Mouse (Mus musculus) hindbrain, embryonic 13.5 days (tissue): ENCODE measurements around the gene Secisbp2l. TPM values are rescaled to one million over a fixed set of nuclear protein-coding genes. Genes with fewer than 3 reads are reported as not detected.

Experiments
- ATAC-seq: fragments of 200-750 bp; cut with Nextera tagmentation; 2 replicates; pipeline ENCODE4 v1.8.0; 2017; ENCODE audit warnings: moderate TSS enrichment; ENCODE audit not compliant: low FRiP score
- H3K27ac ChIP-seq: fragments of 300-500 bp; sonication (generic); 2 replicates; pipeline ENCODE4 v1.5.1; 2015; ENCODE audit warnings: inconsistent platforms, mild to moderate bottlenecking, moderate library complexity
- H3K27me3 ChIP-seq: fragments of 300-500 bp; sonication (generic); 2 replicates; pipeline ENCODE4 v1.6.1; 2015; ENCODE audit warnings: mild to moderate bottlenecking, inconsistent platforms
- H3K36me3 ChIP-seq: fragments of 300-500 bp; sonication (generic); 2 replicates; pipeline ENCODE4 v1.6.1; 2015; ENCODE audit warnings: mild to moderate bottlenecking, inconsistent platforms
- H3K4me1 ChIP-seq: fragments of 300-500 bp; sonication (generic); replicated peaks from 2 replicates; pipeline ENCODE4 v1.6.1; 2015; ENCODE audit warnings: inconsistent platforms
- H3K4me2 ChIP-seq: fragments of 300-500 bp; sonication (generic); 2 replicates; pipeline ENCODE4 v1.6.1; 2015; ENCODE audit warnings: inconsistent platforms, mild to moderate bottlenecking, moderate library complexity
- H3K4me3 ChIP-seq: fragments of 300-500 bp; sonication (generic); 2 replicates; pipeline ENCODE4 v1.5.1; 2015; ENCODE audit warnings: mild to moderate bottlenecking, inconsistent platforms
- H3K9ac ChIP-seq: fragments of 300-500 bp; sonication (generic); 2 replicates; pipeline ENCODE4 v1.6.1; 2015; ENCODE audit warnings: mild to moderate bottlenecking, inconsistent platforms
- H3K9me3 ChIP-seq: fragments of 300-500 bp; sonication (generic); 2 replicates; pipeline ENCODE4 v1.6.1; 2016; ENCODE audit warnings: inconsistent platforms
- WGBS: fragments of 180-500 bp; shearing (Covaris S2); methylation state at CpG from one replicate; pipeline ENCODE4 v1.1.7; 2015; 5-methylcytosine and 5-hydroxymethylcytosine counted together
- polyA plus RNA-seq: library from polyadenylated mRNA; unstranded; fragments of >200 nt; fragmentation: Nextera tagmentation; extraction: Ambion mirVana; gene quantifications from 2 replicates; pipeline ENCODE4 v1.2.1, GENCODE M21; 2015

Gene Secisbp2l
- polyA plus RNA-seq, 1 experiment from 2014 or later = 29.3 TPM

DNA sequence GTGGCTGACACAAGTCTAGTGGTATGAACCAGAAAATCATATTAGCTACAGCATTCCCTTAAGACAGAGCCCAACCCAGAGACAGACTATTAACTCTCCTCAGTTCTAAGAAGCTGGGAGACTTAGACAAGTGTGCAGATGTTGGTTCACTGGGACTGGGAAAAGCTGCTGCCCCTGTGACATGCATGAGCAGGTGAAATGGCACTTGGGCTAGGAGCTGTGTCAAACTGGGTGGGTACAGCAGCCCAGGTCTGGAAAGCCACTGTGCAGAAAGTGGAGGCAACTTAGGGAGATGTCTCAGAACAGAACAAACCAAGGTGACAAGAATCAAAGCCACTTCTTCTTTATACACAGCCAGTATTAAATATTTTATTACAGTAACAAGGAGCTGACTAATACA, 47.9 kb downstream of the Secisbp2l start:
- Histone ChIP-seq H3K4me1 (peaks cover 9% of the 10 kb centered on the region), H3K4me2 (no peak overlapping the region), H3K4me3 (no peak overlapping the region), H3K36me3 (peaks cover 16% of the 10 kb centered on the region), H3K27ac (no peak overlapping the region), H3K9me3 (no peaks in the 10 kb centered on the region), H3K9ac (no peak overlapping the region), H3K27me3 (0 out of 2 replicates have a peak, but pooled peaks cover 3% of the 10 kb centered on the region)
- ATAC-seq = no peak

DNA sequence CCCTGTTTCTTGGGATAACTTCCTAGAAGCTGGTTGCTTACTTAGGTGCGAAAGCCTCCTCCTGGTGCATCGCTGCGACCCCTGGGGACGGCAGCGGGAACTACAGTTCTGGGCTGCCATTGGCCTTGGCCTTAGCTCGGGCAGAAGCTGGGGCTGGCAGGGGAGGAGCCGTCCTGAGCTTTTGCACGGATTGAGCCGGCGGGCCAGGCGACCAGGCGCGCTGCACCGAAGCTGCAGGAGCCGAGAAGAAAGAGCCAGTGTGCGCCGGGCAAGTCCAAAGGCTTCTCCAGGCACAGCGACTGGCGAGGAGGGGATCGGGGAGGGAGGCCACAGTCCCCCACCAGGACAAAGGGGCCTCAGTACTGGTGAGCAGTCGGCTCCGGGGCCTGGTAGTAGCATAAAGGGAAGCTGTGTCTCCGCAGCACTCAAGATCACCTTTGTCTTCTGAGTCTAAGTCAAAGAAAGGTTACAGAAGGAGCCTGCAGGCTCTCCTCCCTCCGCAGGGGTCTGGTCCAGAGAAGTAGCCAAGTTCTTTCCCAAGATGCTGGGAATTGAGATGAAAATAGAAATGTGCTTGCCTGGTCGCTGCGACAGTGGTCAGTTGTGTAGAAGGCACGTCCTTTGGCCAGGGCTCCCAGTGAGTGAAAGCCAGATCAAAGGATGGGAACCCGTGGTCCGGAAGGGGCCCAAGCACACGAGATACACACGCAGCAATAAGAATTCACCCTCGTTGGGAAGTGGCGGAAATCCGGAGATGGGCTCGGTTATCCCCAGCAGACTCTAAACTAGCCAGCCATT, 50.7 kb downstream of the Secisbp2l start:
- Histone ChIP-seq H3K36me3 (no peaks in the 10 kb centered on the region), H3K4me2 (peak overlapping the region; percentile 55), H3K4me1 (peaks cover 9% of the 10 kb centered on the region), H3K9me3 (no peaks in the 10 kb centered on the region), H3K27ac (peak overlapping the region; percentile 85), H3K27me3 (peaks cover 18% of the 10 kb centered on the region; the same call in 1 of the 2 replicates), H3K9ac (peak overlapping the region; percentile 74), H3K4me3 (peak overlapping the region; percentile 39)
- WGBS = 6% methylated on average over 35 of the region's 35 CpGs
- peak; percentile 93 for ATAC-seq

DNA sequence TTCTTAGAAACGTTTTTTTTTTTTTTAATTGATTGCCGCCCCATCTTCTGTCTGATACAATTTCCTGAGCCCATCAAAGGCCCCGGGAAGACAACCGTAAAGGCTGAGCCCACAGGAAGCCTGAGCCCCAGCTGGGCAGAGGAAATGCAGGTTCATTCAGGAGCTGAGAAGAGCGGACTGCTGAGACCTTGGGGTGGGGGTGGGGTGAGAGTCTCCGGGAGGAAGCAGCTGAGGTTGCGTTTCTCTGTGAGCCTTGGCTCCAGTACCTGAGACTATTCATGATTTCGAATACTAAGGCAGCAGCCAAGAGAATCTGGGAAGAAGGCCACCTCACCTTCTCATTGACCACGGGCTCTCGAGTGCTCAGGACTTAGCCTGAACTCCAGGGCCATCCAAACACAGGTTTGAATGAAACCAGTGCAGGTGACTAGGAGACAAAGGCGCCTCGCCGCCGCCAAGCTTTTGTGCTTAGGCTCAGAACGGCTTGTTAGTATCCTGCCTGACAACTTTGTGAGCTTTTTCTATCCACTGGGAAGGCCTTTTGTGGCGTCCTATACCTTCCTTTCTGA, 58.0 kb downstream of the Secisbp2l start:
- Histone ChIP-seq H3K4me1 (peaks cover 35% of the 10 kb centered on the region), H3K4me2 (peak overlapping the region; percentile 99), H3K27me3 (peaks cover 53% of the 10 kb centered on the region), H3K9me3 (no peaks in the 10 kb centered on the region), H3K4me3 (peak overlapping the region; percentile 55), H3K9ac (peak overlapping the region; percentile 79), H3K36me3 (no peaks in the 10 kb centered on the region), H3K27ac (peak overlapping the region; percentile 76)
- peak; percentile 30 for ATAC-seq
- 1% methylated on average over 16 of the region's 16 CpGs for WGBS

DNA sequence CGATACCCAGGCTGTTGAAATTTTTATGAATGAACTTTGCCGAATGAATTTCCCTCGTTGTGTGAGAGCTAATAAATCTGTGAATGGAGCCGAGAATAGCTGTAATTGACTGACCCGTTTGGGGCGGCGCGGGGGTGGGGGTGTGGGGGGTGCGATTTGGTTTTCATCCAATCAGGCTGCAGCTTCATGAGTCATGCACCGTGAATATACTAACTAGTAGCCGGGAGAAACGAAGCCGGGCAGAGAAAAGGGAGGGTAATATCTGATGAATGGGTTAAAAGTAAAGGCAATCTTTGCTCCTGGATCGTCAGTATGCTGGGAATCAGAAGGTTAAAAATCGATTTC, 58.6 kb downstream of the Secisbp2l start, which contains the start of gene Shc4:
Gene Shc4, minus strand, starts transcription at position 63 of the 345 bp plus-strand sequence.
- Histone ChIP-seq H3K36me3 (no peaks in the 10 kb centered on the region), H3K4me2 (peak within 1 kb of the TSS; percentile 99), H3K27ac (peak within 1 kb of the TSS; percentile 76), H3K4me1 (peaks cover 35% of the 10 kb centered on the region), H3K4me3 (peak within 1 kb of the TSS; percentile 55), H3K9ac (peak within 1 kb of the TSS; percentile 79), H3K27me3 (peaks cover 49% of the 10 kb centered on the region), H3K9me3 (no peaks in the 10 kb centered on the region)
- peak; percentile 88 for ATAC-seq
- under 1% methylated on average over 15 of the region's 15 CpGs for WGBS

DNA sequence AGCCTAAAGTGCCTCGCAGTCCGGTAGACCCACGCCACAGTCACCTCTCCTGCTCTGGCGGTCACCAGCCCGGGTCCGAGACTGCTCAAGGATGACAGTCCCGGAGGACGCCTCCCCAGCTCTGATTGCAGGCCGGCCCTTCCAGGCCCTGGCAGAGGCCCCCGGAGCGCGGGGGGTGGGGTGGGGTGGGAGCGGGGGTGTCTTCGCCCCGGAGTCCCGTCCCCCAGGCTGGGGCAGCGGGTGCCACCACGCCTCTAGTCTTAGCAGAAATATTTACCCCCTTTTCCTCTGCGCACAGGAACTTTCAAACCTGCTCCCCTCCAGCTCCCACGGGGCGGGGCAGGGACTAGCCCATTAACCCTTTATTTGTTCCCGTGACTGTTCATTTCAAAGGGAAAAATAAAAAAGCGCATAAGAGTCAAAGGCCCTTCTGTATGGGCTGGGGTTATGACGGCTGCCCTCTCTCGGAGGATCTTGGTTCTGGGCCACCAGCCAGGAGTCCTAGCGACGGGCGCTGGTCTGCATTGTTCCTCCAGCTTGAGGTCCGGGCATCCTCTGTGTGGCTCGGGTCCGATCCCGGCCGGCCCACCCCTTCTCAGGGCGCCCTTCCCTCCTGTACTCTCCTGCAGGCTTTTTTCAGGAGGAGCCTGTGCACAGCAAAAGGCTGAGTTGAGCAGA, 59.1 kb downstream of the Secisbp2l start:
- peaks cover 49% of the 10 kb centered on the region for H3K27me3 ChIP-seq
- H3K4me3 ChIP-seq = peak overlapping the region; percentile 55
- H3K9ac ChIP-seq = peak overlapping the region; percentile 79
- H3K36me3 ChIP-seq = no peaks in the 10 kb centered on the region
- H3K4me1 ChIP-seq = peaks cover 35% of the 10 kb centered on the region
- peak overlapping the region; percentile 76 for H3K27ac ChIP-seq
- under 1% methylated on average over 33 of the region's 34 CpGs for WGBS
- ATAC-seq = peak; percentile 88
- peak overlapping the region; percentile 99 for H3K4me2 ChIP-seq
- H3K9me3 ChIP-seq = no peaks in the 10 kb centered on the region

DNA sequence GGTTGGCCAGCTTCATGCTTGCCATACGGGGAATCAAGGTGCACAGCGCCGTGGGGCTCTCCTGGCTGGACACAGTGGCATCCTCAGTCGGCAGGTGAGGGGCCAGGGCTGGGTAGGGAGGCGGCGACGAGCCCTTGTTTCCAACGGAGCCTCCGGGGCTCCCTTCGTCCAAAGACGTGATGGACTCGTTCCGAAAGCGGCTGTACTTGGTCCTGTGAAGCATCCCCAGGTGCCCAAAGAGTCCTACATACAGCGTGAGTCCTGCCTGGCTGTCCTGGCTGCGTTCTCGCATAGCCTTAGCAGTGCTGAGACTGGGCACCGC, 59.6 kb downstream of the Secisbp2l start:
- H3K27ac ChIP-seq = peak overlapping the region; percentile 76; the same call in 1 of the 2 replicates
- no peaks in the 10 kb centered on the region for H3K36me3 ChIP-seq
- H3K4me1 ChIP-seq = peaks cover 35% of the 10 kb centered on the region
- peaks cover 47% of the 10 kb centered on the region for H3K27me3 ChIP-seq
- ATAC-seq = no peak
- 3% methylated on average over 18 of the region's 18 CpGs for WGBS
- H3K9ac ChIP-seq = peak overlapping the region; percentile 79
- peak overlapping the region; percentile 55 for H3K4me3 ChIP-seq
- H3K9me3 ChIP-seq = no peaks in the 10 kb centered on the region
- H3K4me2 ChIP-seq = peak overlapping the region; percentile 99

DNA sequence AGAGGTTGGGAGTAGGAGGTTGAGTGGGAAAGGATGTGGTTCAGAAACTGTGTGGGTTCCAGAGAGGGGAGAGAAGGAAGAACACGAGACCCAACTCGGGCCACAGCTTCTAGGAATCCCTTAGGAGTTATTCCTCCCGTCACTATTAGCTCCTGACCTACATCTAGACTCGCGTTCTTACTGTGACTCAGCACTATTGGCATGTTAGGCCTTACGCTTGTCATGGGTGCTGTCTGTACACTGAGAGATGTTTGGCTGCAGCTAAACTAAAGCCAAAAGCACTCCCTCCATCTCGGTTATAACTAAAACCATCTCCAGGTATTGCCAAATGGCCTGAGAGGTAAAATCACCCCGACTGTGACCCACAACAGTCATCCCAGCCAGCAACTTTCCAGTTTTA, 66.1 kb downstream of the Secisbp2l start:
- Histone ChIP-seq H3K9ac (no peak overlapping the region), H3K4me1 (0 out of 2 replicates have a peak, but pooled peaks cover 5% of the 10 kb centered on the region), H3K4me3 (no peak overlapping the region), H3K9me3 (no peaks in the 10 kb centered on the region), H3K27ac (no peak overlapping the region), H3K36me3 (no peaks in the 10 kb centered on the region), H3K27me3 (peaks cover 9% of the 10 kb centered on the region), H3K4me2 (no peak overlapping the region)
- WGBS = 88% methylated on average over 8 of the region's 8 CpGs
- ATAC-seq = no peak

DNA sequence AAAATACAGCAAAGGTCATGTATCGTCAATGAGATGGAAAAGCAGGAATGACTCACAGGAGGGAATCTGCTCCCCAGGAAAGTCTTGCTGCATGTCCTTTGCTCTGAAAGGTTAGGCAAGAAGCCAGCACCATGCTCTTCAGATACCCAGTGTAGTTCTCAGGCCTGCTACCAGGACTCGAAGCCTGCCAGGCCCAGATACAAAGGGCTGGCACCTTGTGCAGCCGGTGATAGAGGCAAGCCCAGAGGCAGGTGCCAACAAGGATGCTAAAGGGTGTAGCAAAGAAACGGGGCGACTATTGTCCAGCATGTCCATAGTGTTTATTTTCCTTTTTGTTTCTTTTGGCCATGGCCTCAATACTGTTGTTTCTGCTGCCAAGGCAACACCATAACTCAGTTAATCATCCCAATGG, 76.2 kb downstream of the Secisbp2l start:
- H3K4me2 ChIP-seq = no peak overlapping the region
- H3K4me1 ChIP-seq = peaks cover 17% of the 10 kb centered on the region
- H3K9me3 ChIP-seq = no peaks in the 10 kb centered on the region
- no peak overlapping the region for H3K9ac ChIP-seq
- H3K27me3 ChIP-seq = no peaks in the 10 kb centered on the region
- no peak for ATAC-seq
- no peak overlapping the region for H3K27ac ChIP-seq
- no peaks in the 10 kb centered on the region for H3K36me3 ChIP-seq
- H3K4me3 ChIP-seq = no peak overlapping the region
- 61% methylated on average over 5 of the region's 5 CpGs for WGBS

DNA sequence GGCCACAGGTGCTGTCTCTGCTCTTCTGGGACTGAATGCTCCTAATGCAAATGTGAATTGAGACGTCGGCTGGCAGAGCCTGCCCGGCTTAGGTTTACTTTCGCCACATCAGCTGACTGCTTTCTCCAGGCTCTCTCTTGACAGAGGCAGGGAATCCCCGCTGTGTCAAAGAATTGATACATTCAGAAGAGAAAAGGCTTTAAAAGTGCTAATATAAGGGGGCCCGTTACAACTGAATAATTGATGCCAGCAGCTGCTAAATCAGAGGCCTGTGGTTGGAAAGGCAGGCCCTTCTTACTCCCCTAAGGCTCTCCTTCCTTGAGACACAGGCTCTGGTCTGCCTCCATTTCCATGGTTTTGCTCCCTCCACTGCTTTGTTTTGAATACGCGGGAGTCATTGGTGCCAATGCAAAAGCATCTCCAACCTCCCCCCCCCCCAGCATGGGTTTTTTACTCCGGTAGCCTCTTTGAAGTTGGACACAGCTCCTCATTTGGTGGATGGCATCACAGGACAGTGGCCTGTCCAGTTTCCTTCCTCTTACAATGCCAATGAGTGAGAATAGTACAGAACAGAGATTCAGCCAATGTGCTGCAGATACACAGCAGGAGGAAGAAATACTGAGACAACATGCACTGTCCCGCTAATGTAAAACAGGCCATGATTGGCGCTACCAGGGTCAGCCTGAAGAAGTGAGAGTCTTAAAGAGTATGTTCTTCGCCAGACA, 77.6 kb downstream of the Secisbp2l start:
- Histone ChIP-seq H3K27me3 (no peaks in the 10 kb centered on the region), H3K36me3 (no peaks in the 10 kb centered on the region), H3K4me2 (no peak overlapping the region), H3K4me1 (peaks cover 17% of the 10 kb centered on the region), H3K4me3 (no peak overlapping the region), H3K9me3 (no peaks in the 10 kb centered on the region), H3K27ac (peak overlapping the region; percentile 30), H3K9ac (no peak overlapping the region)
- WGBS = 28% methylated on average over 12 of the region's 12 CpGs
- peak; percentile 83 for ATAC-seq

DNA sequence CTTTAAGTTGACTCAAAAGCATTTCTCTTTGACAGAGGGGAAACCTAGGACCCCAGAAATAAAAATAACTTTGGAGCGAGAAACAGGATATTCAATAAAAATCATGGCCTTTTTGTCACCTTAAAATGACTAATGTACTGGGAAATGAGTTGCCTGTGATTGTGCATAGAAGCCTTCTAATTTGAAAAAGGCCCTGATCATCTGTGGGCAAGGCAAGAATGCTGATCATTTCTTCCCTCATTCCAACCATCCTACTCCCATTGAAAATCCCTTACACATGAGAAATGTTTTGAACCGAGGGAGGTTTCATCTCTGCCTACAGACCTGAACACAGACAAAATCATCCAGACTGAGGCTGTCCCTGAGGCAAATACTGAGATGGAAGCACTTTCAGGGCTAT, 79.8 kb downstream of the Secisbp2l start:
- 83% methylated on average over 2 of the region's 2 CpGs for WGBS
- Histone ChIP-seq H3K9ac (no peak overlapping the region), H3K27ac (no peak overlapping the region), H3K4me1 (peaks cover 17% of the 10 kb centered on the region), H3K4me2 (no peak overlapping the region), H3K9me3 (no peaks in the 10 kb centered on the region), H3K36me3 (no peaks in the 10 kb centered on the region), H3K27me3 (no peaks in the 10 kb centered on the region), H3K4me3 (no peak overlapping the region)
- no peak for ATAC-seq

DNA sequence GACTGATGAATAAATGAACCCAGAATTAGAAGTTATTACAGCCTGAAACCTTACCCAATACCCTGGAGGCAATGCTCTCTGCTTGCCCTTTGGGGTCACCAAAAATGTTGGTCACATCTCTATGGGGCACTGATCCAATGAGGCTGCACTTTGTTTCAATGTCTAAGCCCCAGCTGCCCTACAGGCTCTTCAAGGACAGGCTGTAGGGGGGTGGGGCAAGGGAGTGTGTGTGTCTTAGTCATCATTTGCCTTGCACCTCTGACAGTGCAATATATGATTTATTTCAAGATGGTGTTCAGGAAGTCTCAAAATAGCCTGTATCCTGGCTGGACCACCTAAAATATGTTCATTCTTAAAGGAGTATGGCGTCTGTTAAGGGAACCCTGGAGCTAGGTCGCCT, 81.1 kb downstream of the Secisbp2l start:
- Histone ChIP-seq H3K9ac (no peak overlapping the region), H3K36me3 (no peaks in the 10 kb centered on the region), H3K9me3 (no peaks in the 10 kb centered on the region), H3K4me3 (no peak overlapping the region), H3K27ac (no peak overlapping the region), H3K27me3 (no peaks in the 10 kb centered on the region), H3K4me1 (peaks cover 16% of the 10 kb centered on the region), H3K4me2 (no peak overlapping the region)
- WGBS = 92% methylated on average over 2 of the region's 2 CpGs
- no peak for ATAC-seq

DNA sequence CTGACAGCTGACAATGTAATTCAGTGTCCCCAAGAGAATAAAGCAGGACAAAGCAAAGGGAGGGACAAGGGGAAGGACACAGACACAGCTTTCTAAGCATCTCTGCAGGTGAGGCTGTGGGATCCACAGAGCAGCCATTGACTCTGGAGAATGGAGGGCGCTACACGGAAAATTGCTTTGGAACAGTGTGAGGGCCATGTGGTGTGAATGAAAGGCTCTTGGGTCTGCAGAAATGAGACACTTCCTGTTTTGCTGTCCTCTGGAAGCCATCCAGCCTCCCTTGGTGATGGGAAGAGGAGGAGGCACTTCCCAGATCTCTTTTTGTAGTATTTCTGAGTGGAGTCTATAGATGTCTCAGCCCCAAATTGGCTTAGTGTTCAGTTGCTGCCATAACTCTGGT, 86.5 kb downstream of the Secisbp2l start:
- Histone ChIP-seq H3K4me3 (no peak overlapping the region), H3K4me2 (no peak overlapping the region), H3K9me3 (no peaks in the 10 kb centered on the region), H3K9ac (no peak overlapping the region), H3K27me3 (no peaks in the 10 kb centered on the region), H3K27ac (no peak overlapping the region; the same call in 1 of the 2 replicates), H3K4me1 (no peaks in the 10 kb centered on the region; the same call in 1 of the 2 replicates), H3K36me3 (no peaks in the 10 kb centered on the region)
- no peak for ATAC-seq
- WGBS = 35% methylated on average over 2 of the region's 2 CpGs
